10 mouse cellular contexts compared by ENCODE assay signal in the genomic region with DNA sequence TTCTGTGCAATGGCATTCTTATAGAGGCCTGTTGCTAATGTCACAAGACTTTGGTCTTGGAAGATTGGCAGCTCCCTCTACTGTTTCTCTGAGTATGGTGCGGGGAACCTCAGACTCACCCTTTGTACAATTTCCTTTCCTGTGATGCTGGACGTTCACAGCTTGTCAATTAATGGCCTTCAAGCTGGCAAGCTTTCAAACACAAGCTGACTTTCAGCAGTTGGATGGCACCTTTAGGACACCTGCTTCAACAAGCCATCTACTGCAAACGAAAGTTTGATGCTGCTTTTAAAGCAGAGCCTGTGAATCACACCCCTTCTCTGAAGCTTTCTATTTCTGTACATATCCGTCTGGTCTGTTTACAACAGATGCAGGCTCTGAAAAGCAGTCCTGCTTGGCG.
DNase-seq lines count a peak whose midpoint lies in the region; ATAC-seq and TF ChIP-seq lines count a peak whose summit lies in the region.
"Had no signal": no experiment of that assay in that cellular context is flagged by ENCODE, and none has a peak within 500 bp of the region (broad histone marks: within the 10 kb centered on the region; RNA-seq: fewer than 3 reads in every experiment).

No protein-coding gene starts in this region.

- DNase-seq in cerebellum, postnatal 10 days = peak; percentile 25 to 34
- no peak for DNase-seq in cerebellum, postnatal 25 days
- peak; percentile 53 for DNase-seq in midbrain, postnatal 0 days (ENCODE audit: low spot score)
- DNase-seq in left cerebral cortex, adult 18-20 months (ENCODE audit: low spot score in 2 of 2) = peak; percentile 7 to 39
- DNase-seq in telencephalon, adult 2 months (ENCODE audit: low read depth, low spot score) = peak; percentile 83
- DNase-seq in adipocyte (ENCODE audit: low spot score) = no peak

- H3K4me3 ChIP-seq in midbrain, postnatal 0 days (ENCODE audit: low read depth, low read length) = no peak overlapping the region
- H3K4me3 ChIP-seq in midbrain, embryonic 15.5 days = no peak overlapping the region
- no peak overlapping the region for H3K4me3 ChIP-seq in heart, embryonic 11.5 days (ENCODE audit: low read depth, low read length)
- H3K4me3 ChIP-seq: hindbrain, embryonic 10.5 days; midbrain, embryonic 12.5 days had no signal

- peak; percentile 61 for TF ChIP-seq CTCF in midbrain, postnatal 0 days (IDR thresholded peaks at IDR 0.05)

- WGBS in midbrain, postnatal 0 days = 57% methylated on average over 5 of the region's 5 CpGs
- 54% methylated on average over 5 of the region's 5 CpGs for WGBS in midbrain, embryonic 15.5 days
- WGBS in heart, embryonic 11.5 days (ENCODE audit: insufficient replicate concordance) = 57% methylated on average over 5 of the region's 5 CpGs

- H3K9ac ChIP-seq in midbrain, postnatal 0 days (replicated peaks; ENCODE audit: low read length, poor library complexity, severe bottlenecking) = no peak overlapping the region
- no peak overlapping the region for H3K9ac ChIP-seq in midbrain, embryonic 15.5 days
- H3K9ac ChIP-seq in heart, embryonic 11.5 days (ENCODE audit: low read depth, low read length) = no peak overlapping the region
- H3K9ac ChIP-seq: midbrain, embryonic 12.5 days had no signal

- H3K4me1 ChIP-seq in midbrain, postnatal 0 days (ENCODE audit: insufficient read depth, low read length) = no peaks in the 10 kb centered on the region
- no peaks in the 10 kb centered on the region for H3K4me1 ChIP-seq in midbrain, embryonic 15.5 days
- H3K4me1 ChIP-seq in heart, embryonic 11.5 days (ENCODE audit: control insufficient read depth, insufficient read depth, low read length) = no peaks in the 10 kb centered on the region
- H3K4me1 ChIP-seq: hindbrain, embryonic 10.5 days; midbrain, embryonic 12.5 days had no signal

- H3K27me3 ChIP-seq in midbrain, postnatal 0 days (ENCODE audit: insufficient read depth, low read length) = no peaks in the 10 kb centered on the region
- H3K27me3 ChIP-seq in midbrain, embryonic 15.5 days (replicated peaks) = no peaks in the 10 kb centered on the region
- H3K27me3 ChIP-seq in heart, embryonic 11.5 days (ENCODE audit: control insufficient read depth, insufficient read depth, low read length) = no peaks in the 10 kb centered on the region
- H3K27me3 ChIP-seq: midbrain, embryonic 12.5 days had no signal

- H3K9me3 ChIP-seq in midbrain, postnatal 0 days (ENCODE audit: low read length) = no peaks in the 10 kb centered on the region
- no peaks in the 10 kb centered on the region for H3K9me3 ChIP-seq in midbrain, embryonic 15.5 days
- no peaks in the 10 kb centered on the region for H3K9me3 ChIP-seq in heart, embryonic 11.5 days (replicated peaks; ENCODE audit: control insufficient read depth, low read length)
- H3K9me3 ChIP-seq: hindbrain, embryonic 10.5 days; midbrain, embryonic 12.5 days had no signal

- no peaks in the 10 kb centered on the region for H3K36me3 ChIP-seq in midbrain, postnatal 0 days (ENCODE audit: insufficient read depth, low read length)
- no peaks in the 10 kb centered on the region for H3K36me3 ChIP-seq in midbrain, embryonic 15.5 days (replicated peaks)
- H3K36me3 ChIP-seq in heart, embryonic 11.5 days (ENCODE audit: control insufficient read depth, insufficient read depth, low read length) = no peaks in the 10 kb centered on the region
- H3K36me3 ChIP-seq: hindbrain, embryonic 10.5 days; midbrain, embryonic 12.5 days had no signal

- H3K27ac ChIP-seq in midbrain, postnatal 0 days (ENCODE audit: low read depth, low read length) = no peak overlapping the region
- no peak overlapping the region for H3K27ac ChIP-seq in midbrain, embryonic 15.5 days
- H3K27ac ChIP-seq in heart, embryonic 11.5 days (ENCODE audit: low read depth, low read length) = no peak overlapping the region
- H3K27ac ChIP-seq: hindbrain, embryonic 10.5 days; midbrain, embryonic 12.5 days had no signal

- ATAC-seq in midbrain, postnatal 0 days (ENCODE audit: low FRiP score) = no peak
- ATAC-seq in midbrain, embryonic 15.5 days (replicated peaks) = no peak
- no peak for ATAC-seq in heart, embryonic 11.5 days (replicated peaks; ENCODE audit: insufficient number of reproducible peaks, low FRiP score, low TSS enrichment)

- no peak overlapping the region for H3K4me2 ChIP-seq in midbrain, postnatal 0 days (ENCODE audit: low read depth, low read length, poor library complexity, severe bottlenecking)
- no peak overlapping the region for H3K4me2 ChIP-seq in midbrain, embryonic 15.5 days
- H3K4me2 ChIP-seq in heart, embryonic 11.5 days = no peak overlapping the region
- H3K4me2 ChIP-seq: midbrain, embryonic 12.5 days had no signal

Comparison
In these comparisons a context has a peak if more than half of its experiments do, and no peak if none do; other contexts are left out.
1. DNase-seq: peak in cerebellum, postnatal 10 days (2 of 2), midbrain, postnatal 0 days (single experiment), left cerebral cortex, adult 18-20 months (2 of 2) and telencephalon, adult 2 months (single experiment); none in cerebellum, postnatal 25 days (0 of 2) and adipocyte (single experiment).